Mouse (Mus musculus): ENCODE results near the gene Saxo1. TPM values are rescaled to one million over a fixed set of nuclear protein-coding genes. Genes with fewer than 3 reads are reported as not detected.

Saxo1 gene
- polyA plus RNA-seq, 1 experiment from 2014 or later, result not detected

GRCm38 (mm10) chr4:86524483-86524882 lies 33.6 kb downstream of the Saxo1 start:
- 88% methylated on average over 1 of the region's 1 CpGs for WGBS
- ATAC-seq (ENCODE audit: borderline replicate concordance, extremely low read depth, low FRiP score, low TSS enrichment), result no peak

DNA sequence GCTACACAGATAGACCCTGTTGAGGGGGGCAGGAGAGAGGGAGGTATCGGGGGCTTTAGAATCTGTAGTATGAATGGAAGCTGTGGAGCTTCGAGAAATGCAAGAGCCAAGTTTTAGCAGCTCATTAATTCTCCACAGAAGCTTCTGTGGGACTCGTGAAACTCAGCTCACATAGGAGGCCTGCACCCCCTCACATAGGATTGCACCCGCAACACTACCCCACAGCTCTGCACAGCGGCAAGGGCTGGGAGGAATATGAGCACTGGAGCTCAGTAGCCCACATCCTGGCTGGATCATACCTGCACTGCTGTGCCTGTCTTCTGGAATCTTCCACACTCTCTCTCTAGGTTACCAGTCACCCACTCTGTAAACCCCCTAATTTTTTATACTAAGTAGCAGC lies 34.4 kb downstream of the Saxo1 start:
- 58% methylated on average over 5 of the region's 5 CpGs for WGBS
- Histone ChIP-seq H3K27me3 (no peaks in the 10 kb centered on the region), H3K27ac (no peak overlapping the region), H3K4me1 (no peaks in the 10 kb centered on the region), H3K9me3 (no peaks in the 10 kb centered on the region), H3K4me3 (no peak overlapping the region), H3K36me3 (no peaks in the 10 kb centered on the region), H3K9ac (no peak overlapping the region), H3K4me2 (no peak overlapping the region)
- ATAC-seq (ENCODE audit: borderline replicate concordance, extremely low read depth, low FRiP score, low TSS enrichment), result no peak

More at GRCm38 (mm10) chr4:86524483-86524882, 33.6 kb downstream of the Saxo1 start:
- no peaks in the 10 kb centered on the region for H3K36me3 ChIP-seq
- no peak overlapping the region for H3K4me3 ChIP-seq
- H3K9me3 ChIP-seq, result no peaks in the 10 kb centered on the region
- no peaks in the 10 kb centered on the region for H3K27me3 ChIP-seq
- H3K27ac ChIP-seq, result no peak overlapping the region
- H3K4me1 ChIP-seq, result no peaks in the 10 kb centered on the region
- H3K4me2 ChIP-seq, result no peak overlapping the region
- H3K9ac ChIP-seq, result no peak overlapping the region

DNA sequence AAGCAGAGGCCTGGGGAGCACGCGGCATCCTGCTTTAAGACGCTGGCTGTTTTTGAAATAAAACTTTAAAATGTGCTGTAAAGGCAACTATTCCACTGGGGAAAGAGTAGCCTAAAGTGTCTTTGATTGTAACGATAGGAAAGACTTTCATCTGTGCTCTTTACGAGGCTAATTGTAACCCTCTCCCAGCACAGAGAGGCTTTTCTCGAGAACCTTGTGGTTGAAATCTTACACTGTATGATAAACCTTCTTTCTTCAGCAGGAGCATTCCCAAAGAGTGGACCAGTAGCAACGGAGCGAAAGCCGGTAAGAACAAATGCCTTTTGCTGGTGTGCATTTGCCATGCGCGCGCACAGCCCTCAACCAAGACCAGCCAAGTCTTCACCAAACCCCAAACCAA lies 37.4 kb downstream of the Saxo1 start:
- Histone ChIP-seq H3K36me3 (no peaks in the 10 kb centered on the region), H3K4me3 (no peak overlapping the region), H3K4me1 (no peaks in the 10 kb centered on the region), H3K27ac (no peak overlapping the region), H3K4me2 (no peak overlapping the region), H3K9ac (no peak overlapping the region), H3K9me3 (no peaks in the 10 kb centered on the region), H3K27me3 (no peaks in the 10 kb centered on the region)
- no peak for ATAC-seq (ENCODE audit: borderline replicate concordance, extremely low read depth, low FRiP score, low TSS enrichment)
- WGBS, result 85% methylated on average over 12 of the region's 12 CpGs

GRCm38 (mm10) chr4:86519953-86520352 lies 38.2 kb downstream of the Saxo1 start:
- WGBS, result 71% methylated on average over 6 of the region's 6 CpGs
- no peak overlapping the region for H3K4me2 ChIP-seq
- no peak overlapping the region for H3K27ac ChIP-seq
- no peak for ATAC-seq (ENCODE audit: borderline replicate concordance, extremely low read depth, low FRiP score, low TSS enrichment)
- no peaks in the 10 kb centered on the region for H3K9me3 ChIP-seq
- no peaks in the 10 kb centered on the region for H3K27me3 ChIP-seq
- no peak overlapping the region for H3K9ac ChIP-seq
- H3K36me3 ChIP-seq, result no peaks in the 10 kb centered on the region
- H3K4me1 ChIP-seq, result no peaks in the 10 kb centered on the region
- no peak overlapping the region for H3K4me3 ChIP-seq

DNA sequence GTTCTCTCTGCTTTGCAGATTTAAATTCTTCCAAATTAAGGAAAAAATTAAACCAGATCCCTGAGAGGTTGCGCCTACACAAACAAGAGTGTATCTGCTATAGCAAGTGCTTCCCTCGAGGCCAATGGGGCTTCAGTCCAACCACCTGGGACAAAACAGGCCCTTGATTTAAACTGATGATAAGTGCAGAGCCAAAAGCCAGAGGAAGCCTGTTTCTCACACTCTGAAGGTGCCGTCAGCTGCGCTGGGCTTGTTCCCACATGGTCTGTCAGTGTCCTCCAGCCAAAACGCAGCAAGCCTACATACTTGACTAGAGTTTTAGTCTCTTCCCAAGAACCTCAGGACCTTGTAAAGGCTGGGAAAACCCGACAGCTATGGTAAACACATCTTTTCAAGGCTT lies 53.5 kb downstream of the Saxo1 start:
- WGBS, result 55% methylated on average over 6 of the region's 6 CpGs
- Histone ChIP-seq H3K27me3 (peaks cover 3% of the 10 kb centered on the region; the same call in 1 of the 2 replicates), H3K9ac (no peak overlapping the region), H3K4me2 (no peak overlapping the region), H3K4me3 (no peak overlapping the region), H3K36me3 (no peaks in the 10 kb centered on the region), H3K4me1 (no peaks in the 10 kb centered on the region), H3K27ac (no peak overlapping the region), H3K9me3 (no peaks in the 10 kb centered on the region)
- no peak for ATAC-seq (ENCODE audit: borderline replicate concordance, extremely low read depth, low FRiP score, low TSS enrichment)

DNA sequence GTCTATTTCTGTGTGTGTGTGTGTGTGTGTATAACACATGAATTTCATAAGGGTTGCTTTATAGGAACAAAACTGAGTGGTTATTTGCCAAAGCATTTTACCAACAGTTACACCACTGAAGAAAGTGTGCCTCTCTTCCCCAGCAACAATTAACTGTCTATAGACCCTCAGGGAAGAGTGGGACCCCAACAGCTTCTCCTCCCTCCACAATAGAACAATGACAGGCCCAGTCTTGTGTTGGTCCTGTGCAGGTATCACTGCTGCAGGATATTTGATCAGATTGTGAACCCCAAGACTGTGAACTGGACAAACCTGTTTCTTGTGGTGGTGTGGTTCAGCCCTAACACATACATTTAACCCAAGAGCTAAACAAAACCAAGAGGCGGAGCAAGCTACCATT lies 58.6 kb downstream of the Saxo1 start:
- peaks cover 3% of the 10 kb centered on the region; the same call in 1 of the 2 replicates for H3K27me3 ChIP-seq
- no peak overlapping the region for H3K4me3 ChIP-seq
- ATAC-seq (ENCODE audit: borderline replicate concordance, extremely low read depth, low FRiP score, low TSS enrichment), result no peak
- H3K9me3 ChIP-seq, result no peaks in the 10 kb centered on the region
- WGBS, result 81% methylated on average over 1 of the region's 1 CpGs
- H3K4me1 ChIP-seq, result peaks cover 4% of the 10 kb centered on the region; the same call in 1 of the 2 replicates
- H3K4me2 ChIP-seq, result no peak overlapping the region
- H3K36me3 ChIP-seq, result no peaks in the 10 kb centered on the region
- no peak overlapping the region for H3K9ac ChIP-seq
- H3K27ac ChIP-seq, result no peak overlapping the region

GRCm38 (mm10) chr4:86498754-86499153 lies 59.4 kb downstream of the Saxo1 start:
- WGBS, result 19% methylated on average over 5 of the region's 5 CpGs
- H3K4me2 ChIP-seq, result no peak overlapping the region
- no peak overlapping the region for H3K9ac ChIP-seq
- H3K27me3 ChIP-seq, result peaks cover under 1% of the 10 kb centered on the region; the same call in 1 of the 2 replicates
- H3K4me3 ChIP-seq, result no peak overlapping the region
- H3K27ac ChIP-seq, result 0 out of 2 replicates have a peak overlapping the region, but pooled peaks have one; percentile 20
- peak; percentile 89 for ATAC-seq (ENCODE audit: borderline replicate concordance, extremely low read depth, low FRiP score, low TSS enrichment)
- H3K9me3 ChIP-seq, result no peaks in the 10 kb centered on the region
- H3K4me1 ChIP-seq, result peaks cover 4% of the 10 kb centered on the region; the same call in 1 of the 2 replicates
- H3K36me3 ChIP-seq, result no peaks in the 10 kb centered on the region

- no peak for ATAC-seq (ENCODE audit: borderline replicate concordance, extremely low read depth, low FRiP score, low TSS enrichment)
- Histone ChIP-seq H3K27ac (no peak overlapping the region), H3K9ac (no peak overlapping the region), H3K4me2 (no peak overlapping the region), H3K9me3 (no peaks in the 10 kb centered on the region), H3K4me1 (no peaks in the 10 kb centered on the region), H3K27me3 (no peaks in the 10 kb centered on the region), H3K36me3 (no peaks in the 10 kb centered on the region), H3K4me3 (no peak overlapping the region)
- 73% methylated on average over 5 of the region's 5 CpGs for WGBS
Measured at GRCm38 (mm10) chr4:86489128-86489527, 69.0 kb downstream of the Saxo1 start.

- ATAC-seq (ENCODE audit: borderline replicate concordance, extremely low read depth, low FRiP score, low TSS enrichment), result no peak
- 70% methylated on average over 2 of the region's 2 CpGs for WGBS
- no peaks in the 10 kb centered on the region for H3K9me3 ChIP-seq
Measured at GRCm38 (mm10) chr4:86486901-86487300, 71.2 kb downstream of the Saxo1 start.

GRCm38 (mm10) chr4:86486491-86486890 lies 71.6 kb downstream of the Saxo1 start:
- WGBS, result 79% methylated on average over 4 of the region's 4 CpGs
- no peaks in the 10 kb centered on the region for H3K9me3 ChIP-seq
- H3K4me3 ChIP-seq, result no peak overlapping the region
- no peak overlapping the region for H3K4me2 ChIP-seq
- no peaks in the 10 kb centered on the region for H3K36me3 ChIP-seq
- no peaks in the 10 kb centered on the region for H3K27me3 ChIP-seq
- no peak overlapping the region for H3K27ac ChIP-seq
- no peak overlapping the region for H3K9ac ChIP-seq
- ATAC-seq (ENCODE audit: borderline replicate concordance, extremely low read depth, low FRiP score, low TSS enrichment), result no peak
- H3K4me1 ChIP-seq, result no peaks in the 10 kb centered on the region

More at GRCm38 (mm10) chr4:86486901-86487300, 71.2 kb downstream of the Saxo1 start:
- Histone ChIP-seq H3K4me3 (no peak overlapping the region), H3K27ac (no peak overlapping the region), H3K4me2 (no peak overlapping the region), H3K27me3 (no peaks in the 10 kb centered on the region), H3K36me3 (no peaks in the 10 kb centered on the region), H3K9ac (no peak overlapping the region), H3K4me1 (no peaks in the 10 kb centered on the region)

- WGBS, result 55% methylated on average over 6 of the region's 6 CpGs
- Histone ChIP-seq H3K9ac (no peak overlapping the region), H3K4me3 (no peak overlapping the region), H3K36me3 (no peaks in the 10 kb centered on the region), H3K4me2 (no peak overlapping the region), H3K27ac (no peak overlapping the region), H3K9me3 (no peaks in the 10 kb centered on the region), H3K4me1 (no peaks in the 10 kb centered on the region), H3K27me3 (no peaks in the 10 kb centered on the region)
- no peak for ATAC-seq (ENCODE audit: borderline replicate concordance, extremely low read depth, low FRiP score, low TSS enrichment)
Measured at GRCm38 (mm10) chr4:86485052-86485451, 73.1 kb downstream of the Saxo1 start.

DNA sequence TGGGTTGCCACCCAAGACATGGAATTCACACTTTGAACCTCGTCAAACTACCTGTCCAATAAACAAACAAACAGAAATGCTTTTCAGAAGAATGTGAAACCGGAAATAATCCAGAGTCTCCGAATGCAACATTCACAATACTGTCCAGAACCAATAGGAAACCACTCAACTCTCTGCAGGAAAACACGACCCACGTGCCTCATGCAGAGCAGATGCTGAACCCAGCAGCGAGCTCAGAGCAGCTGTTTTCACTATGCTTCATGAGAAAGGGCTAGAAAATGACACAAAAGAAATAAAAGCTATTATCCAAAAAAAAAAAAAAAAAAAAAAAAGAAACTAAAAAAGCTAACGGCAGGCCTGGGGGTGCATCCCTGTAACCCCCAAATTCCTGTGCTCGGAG lies 74.4 kb downstream of the Saxo1 start:
- Histone ChIP-seq H3K4me1 (no peaks in the 10 kb centered on the region), H3K36me3 (no peaks in the 10 kb centered on the region), H3K9me3 (no peaks in the 10 kb centered on the region), H3K9ac (no peak overlapping the region), H3K4me3 (no peak overlapping the region), H3K27me3 (no peaks in the 10 kb centered on the region), H3K4me2 (no peak overlapping the region), H3K27ac (no peak overlapping the region)
- no peak for ATAC-seq (ENCODE audit: borderline replicate concordance, extremely low read depth, low FRiP score, low TSS enrichment)
- 69% methylated on average over 8 of the region's 8 CpGs for WGBS

DNA sequence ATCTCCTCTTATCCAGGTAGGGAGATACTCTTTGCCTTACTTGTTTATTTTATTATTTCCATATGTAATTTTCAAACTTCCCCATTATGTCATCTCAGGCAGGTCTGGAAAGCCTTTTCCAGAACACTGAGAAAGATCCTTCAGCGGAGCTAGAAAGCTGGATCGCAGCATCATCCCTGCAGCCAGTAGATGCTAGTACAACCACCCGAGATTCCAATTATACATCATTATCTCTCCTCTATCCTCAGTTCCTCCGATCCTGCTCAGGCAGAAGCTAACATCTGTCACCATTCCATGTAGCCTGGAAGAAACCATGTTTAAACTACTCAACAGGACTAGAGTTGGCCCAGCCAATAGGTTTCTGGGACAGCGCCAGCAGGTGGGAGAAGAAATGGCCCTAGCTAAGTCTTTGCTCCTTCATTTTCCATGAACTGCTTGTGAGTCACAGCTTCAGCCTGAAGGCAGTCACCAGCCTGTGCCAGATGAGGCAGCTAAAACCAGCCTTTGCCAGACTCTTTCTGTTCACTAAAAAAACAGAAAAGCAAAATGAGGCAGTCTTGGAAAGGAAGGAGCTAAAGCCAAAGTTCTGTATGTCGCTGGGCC lies 75.0 kb downstream of the Saxo1 start:
- Histone ChIP-seq H3K9ac (no peak overlapping the region), H3K9me3 (no peaks in the 10 kb centered on the region), H3K4me3 (no peak overlapping the region), H3K36me3 (no peaks in the 10 kb centered on the region), H3K4me2 (no peak overlapping the region), H3K27me3 (no peaks in the 10 kb centered on the region), H3K4me1 (no peaks in the 10 kb centered on the region), H3K27ac (no peak overlapping the region)
- 87% methylated on average over 6 of the region's 6 CpGs for WGBS
- ATAC-seq (ENCODE audit: borderline replicate concordance, extremely low read depth, low FRiP score, low TSS enrichment), result no peak

All from lung, embryonic 15.5 days (tissue).